Mouse (Mus musculus): ENCODE measurements around the gene Ms4a12.
"Not testable (repeated sequence)": the region's sequence is repeated elsewhere in the genome, so short reads cannot be mapped to it uniquely, and the experiment has no call there.

The Ms4a12 gene

DNA sequence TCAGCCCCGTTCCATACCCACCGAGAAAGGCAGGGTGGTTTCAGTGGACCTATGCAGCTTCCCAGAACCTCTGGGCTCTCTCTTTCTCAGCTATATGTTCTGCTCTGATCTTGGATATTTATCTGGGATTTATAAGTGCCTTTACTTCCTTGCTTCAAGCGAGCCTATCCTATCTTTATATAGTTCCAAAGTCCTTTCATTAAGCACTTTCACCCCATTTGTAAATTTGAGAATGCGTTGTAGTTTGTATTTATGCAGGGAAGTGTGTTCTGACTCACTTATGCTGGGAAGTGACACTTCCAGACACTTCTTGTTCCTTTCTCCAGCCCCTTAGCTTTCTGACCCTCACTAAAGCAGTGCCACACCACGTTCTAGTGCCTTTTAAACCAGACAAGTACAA, at the start of gene Ms4a12:
Ms4a12 (minus strand) TSS at position 101 of the 400 bp plus-strand sequence.
- DNase-seq (ENCODE audit: low read depth, low spot score), result no peak

DNA sequence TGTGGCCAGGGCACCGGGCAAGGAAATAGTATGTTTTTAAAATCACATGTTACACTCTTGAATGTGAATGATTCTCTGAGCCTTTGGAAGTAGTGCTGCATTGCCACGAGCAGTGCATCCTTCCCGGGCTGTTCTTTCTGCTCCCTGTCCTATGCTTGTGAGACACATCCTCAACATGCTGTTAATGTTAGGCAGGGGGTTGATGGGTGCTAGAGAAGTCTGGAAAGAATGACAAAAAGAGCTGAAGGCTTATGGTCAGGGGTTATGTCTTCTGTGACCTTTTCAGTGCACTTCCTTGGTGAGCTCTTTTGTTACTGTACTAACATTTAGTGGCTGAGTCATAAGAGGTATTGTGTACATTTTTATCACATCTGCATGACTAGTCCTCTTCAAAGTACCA, 48.0 kb upstream of the Ms4a12 start:
- DNase-seq (ENCODE audit: low read depth, low spot score), result no peak

DNA sequence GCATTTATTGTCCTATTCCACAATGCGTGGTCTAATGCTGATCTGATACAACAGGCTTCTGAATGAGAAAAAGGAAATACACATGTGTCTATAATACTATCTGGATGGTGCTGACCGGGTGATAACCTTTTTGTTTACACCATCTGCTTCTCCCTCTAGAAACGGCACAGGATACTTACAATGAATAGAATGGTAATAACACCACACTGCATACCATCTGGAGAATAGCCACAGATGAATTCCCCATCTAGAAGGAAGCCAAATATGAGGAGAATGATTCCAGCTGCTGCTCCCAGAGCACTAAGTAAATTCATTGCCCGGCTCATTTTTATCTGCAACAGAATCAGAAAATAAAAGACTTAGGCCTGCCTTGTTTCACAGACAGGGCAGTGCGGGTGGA, 44.2 kb upstream of the Ms4a12 start:
- no peak for DNase-seq (ENCODE audit: low read depth, low spot score)

DNA sequence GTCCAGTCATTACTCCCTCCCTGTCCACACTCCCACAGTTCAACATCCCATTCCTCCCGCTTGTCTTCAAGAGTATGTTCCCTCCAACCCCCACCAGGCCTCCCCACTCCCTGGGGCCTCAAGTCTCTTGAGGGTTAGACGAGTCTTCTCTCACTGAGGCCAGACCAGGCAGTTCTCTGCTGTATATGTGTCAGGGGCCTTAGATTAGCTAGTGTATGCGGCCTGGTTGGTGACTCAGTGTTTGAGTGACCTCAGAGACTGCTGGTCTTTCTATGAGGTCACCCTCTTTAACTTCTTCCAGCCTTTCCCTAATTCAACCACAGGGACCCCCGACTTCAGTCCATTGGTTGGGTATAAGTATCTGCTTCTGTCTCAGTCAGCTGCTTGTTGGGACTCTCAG, 34.7 kb upstream of the Ms4a12 start:
- DNase-seq (ENCODE audit: low read depth, low spot score), result no peak

DNA sequence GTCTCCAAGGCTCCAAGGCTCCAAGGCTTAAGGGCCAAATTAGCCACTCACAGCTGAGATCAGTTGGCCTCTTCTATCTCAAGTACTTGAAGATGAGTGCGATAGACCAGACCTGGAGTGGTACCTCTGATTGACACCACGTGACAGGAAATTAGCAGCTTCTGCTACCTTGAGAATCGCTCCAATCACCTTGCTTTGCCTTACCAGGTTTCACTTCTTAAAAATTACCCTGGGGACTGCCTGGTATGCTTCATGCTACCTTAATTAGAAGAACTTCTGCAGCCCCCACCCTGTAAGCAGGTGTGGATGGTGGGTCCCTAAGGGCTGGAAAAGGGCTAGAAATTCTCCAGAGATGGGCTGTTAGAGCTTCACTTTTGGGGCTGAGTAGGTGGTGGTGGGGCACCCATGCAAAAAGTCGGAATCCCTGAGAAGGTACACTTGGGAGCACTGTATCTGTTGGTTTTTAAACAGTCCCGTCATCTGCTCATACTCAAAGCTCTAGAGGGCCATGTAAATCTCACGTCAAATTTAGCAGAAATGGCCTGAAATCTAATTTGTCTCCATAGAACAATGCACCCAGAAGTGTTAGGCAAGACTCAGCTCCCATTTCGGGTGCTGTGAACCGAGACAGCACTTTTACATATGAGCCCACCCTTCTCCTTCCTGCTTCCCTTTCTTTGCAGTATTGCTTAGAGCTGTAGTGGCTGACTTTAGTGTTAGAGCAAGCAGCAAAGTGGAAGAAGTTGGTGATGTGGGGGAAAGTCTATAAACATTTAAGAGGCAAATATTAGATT, 34.0 kb upstream of the Ms4a12 start, which contains the start of gene Ms4a1:
Ms4a1 (minus strand) TSS at position 190 of the 794 bp plus-strand sequence.
- no peak for DNase-seq (ENCODE audit: low read depth, low spot score)

DNA sequence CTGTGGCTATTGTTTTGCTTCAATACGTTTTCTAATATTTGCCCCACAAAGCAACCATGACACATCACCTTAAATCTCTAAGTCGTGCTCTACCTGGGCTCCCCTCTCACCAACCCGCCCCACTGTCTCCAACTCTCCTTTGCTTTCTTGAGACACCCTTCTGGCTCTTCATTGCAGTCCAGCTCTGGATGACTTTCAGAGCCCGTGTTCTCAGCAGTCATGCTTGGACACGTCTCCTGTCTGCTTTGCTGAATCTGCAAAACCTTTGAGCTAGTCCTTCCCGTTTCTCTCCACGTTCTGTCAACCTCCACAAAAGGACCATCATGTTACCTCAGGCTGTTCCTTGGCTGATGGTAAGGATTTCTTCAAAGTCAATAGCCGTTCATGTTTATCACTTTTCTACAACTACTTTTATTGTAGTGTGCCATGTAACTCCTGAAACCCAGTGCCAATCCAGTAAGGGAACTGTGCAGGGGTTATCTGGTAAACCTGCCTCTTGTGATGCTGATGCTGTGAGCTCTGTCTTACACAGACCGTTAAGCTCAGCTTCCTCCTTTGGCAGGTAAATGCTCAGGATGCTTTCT, 32.4 kb upstream of the Ms4a12 start:
- DNase-seq (ENCODE audit: low read depth, low spot score), result no peak

DNA sequence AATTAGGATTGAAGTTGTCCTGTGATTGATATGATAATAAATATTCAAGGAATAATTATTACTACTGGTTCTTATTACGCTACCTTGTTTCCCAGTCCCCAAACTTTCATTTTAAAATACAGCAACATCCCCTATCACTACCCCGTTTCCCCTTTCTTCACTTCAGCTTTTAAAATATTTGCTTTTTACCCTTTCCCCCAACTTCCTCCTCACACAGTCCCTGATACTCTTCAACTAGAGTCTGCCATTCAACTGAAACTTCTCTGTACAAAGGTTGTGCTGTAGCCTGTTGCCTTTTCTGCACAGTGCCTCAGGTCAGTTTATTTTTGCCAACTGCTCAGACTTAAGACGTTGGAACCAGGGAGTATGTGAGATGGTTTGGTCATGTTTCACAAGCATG, 31.3 kb upstream of the Ms4a12 start:
- DNase-seq (ENCODE audit: low read depth, low spot score), result no peak

DNA sequence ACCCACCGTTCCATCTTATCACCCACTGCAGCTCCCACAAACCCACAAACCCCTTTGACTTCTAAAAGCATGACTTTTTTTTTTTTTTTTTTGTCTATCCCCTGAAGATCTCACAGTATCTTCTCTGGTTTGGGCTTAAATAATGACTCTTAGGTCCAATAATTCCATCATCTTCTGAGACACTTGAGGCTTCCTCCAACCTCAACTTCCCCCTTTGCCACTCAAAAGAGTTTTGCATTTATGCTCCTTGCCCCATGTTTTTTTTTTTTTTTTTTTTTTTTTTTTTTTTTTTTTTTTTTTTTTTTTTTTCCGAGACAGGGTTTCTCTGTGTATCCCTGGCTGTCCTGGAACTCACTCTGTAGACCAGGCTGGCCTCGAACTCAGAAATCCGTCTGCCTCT, 30.7 kb upstream of the Ms4a12 start:
- DNase-seq (ENCODE audit: low read depth, low spot score), result not testable (repeated sequence)

DNA sequence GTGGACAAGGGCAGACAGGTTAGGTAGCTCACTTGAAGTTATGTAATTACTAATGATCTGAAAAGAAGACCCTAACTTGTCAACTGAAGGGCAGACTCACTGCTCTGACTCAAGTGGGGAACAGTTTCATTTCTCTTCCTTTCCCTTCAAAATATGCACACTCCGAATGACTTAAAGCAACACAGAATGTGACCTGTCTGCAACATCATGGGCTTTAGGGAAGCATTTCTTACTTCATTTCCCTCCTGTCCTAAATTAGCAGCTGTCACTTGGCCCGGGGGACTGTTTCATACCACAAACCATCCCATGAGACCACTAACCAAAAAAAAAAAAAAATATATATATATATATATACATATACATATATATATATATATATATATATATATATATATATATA, 29.3 kb upstream of the Ms4a12 start:
- DNase-seq (ENCODE audit: low read depth, low spot score), result no peak

DNA sequence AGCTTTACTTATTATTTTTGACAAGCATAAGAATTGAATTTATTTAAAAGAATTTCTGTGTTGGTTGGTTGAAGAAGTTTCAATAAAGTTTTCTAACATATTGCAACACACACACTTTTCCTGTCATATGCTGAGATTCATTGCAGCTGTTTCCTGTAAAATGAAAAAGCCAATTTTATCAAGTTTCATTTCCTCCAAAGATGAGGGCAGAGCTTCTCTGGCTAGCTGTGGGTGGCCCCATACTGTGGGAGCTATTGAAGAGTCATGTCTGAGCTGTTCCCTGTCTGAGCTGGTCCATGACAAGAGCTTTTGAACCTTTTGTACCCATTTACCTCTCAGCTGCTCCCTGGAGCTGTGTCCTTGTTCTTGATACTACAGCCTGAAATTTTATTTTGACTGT, 12.0 kb upstream of the Ms4a12 start:
- DNase-seq (ENCODE audit: low read depth, low spot score), result no peak

DNA sequence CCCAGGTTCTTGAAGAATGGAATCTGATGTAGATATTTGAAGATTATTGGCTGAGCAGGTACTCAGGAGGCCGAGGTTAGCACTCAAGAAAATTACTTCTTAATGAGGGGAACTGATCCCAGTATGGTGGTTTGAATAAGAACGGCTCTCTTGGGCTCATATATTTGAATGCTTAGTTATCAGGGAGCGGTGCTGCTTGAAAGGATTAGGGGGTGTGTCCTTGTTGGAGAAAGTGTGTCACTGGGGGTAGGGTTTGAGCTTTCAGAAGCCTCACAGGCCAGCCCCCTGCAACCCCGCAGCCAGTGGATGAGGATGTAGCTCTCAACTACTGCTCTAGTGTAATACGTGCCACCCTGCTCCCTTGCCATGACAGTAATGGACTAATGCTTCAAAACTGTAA, 10.3 kb upstream of the Ms4a12 start:
- no peak for DNase-seq (ENCODE audit: low read depth, low spot score)

DNA sequence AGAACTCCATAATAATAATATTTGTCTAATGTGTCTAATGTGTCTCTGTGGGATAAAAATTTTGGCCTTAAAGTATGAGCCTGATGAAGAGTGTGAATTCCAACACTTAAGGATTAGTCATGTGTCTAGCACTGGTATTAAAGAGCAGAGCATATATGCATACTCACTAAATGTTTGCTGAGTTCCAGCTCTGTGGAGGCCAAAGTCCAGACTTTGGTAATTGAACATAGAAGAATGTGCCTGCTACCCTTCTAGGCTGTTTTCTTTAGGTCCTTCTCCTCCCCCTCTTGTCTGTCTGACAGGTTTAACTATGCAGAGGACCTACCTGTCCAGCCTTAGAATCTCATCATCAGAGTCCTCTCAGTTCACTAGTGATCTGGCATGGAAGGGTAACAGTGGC, 3.6 kb upstream of the Ms4a12 start:
- DNase-seq (ENCODE audit: low read depth, low spot score), result no peak

DNA sequence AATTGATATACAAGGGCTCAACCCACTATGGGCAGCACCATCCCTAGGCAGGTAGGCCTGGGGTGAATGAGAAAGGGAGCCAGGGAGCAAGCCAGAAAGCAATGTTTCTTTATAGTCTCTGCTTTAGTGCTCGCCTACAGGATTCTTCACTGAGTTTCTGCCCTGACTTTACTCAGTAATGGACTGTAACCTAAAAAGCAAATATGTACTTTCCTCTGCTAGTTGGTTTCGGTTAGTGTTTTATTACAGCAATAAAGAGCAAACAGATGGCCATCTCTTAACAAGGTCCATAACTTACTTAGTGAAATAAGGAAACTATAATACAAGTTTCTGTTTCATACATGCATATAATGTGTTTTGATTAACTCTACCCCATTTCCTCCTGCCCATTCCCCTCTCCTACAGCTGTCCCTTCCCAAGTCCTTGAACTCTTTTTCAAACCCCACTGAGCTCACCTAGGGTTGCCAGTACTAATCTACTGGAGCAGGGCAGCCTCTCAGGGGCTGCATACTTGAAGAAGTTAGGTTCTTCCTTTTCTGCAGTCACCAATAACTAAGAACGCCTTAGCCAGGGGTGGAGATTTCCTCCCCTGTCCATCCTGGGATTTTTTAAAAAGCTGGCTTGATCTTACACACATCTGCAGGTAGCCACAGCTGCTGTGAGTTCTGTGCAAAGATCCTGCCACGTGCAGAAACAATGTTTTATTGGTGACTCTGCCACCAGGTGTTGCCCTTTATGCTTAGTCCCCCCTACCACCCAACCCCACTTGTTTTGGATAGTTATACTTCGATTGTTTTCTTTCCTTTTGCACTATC, 2.9 kb upstream of the Ms4a12 start:
- DNase-seq (ENCODE audit: low read depth, low spot score), result no peak

DNA sequence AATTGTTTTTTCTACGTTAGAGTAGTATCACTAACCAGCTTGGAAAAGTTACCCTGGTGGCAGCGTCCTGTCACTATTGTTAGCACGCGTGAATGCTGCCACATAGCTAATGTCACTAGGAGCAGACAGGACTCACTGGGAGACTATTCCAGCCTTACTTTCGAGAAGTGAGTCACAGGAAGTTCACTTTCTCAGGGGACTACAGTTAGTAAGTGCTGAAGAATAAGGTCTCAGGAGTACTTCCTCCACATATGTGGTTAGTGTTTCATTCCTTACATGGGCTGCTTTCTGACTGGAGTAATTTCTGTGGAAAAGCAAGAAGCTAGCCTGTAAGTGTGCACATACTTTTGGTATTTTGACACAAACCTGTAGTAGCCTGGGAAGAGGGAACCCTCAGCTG, 2.0 kb upstream of the Ms4a12 start:
- DNase-seq (ENCODE audit: low read depth, low spot score), result no peak

DNA sequence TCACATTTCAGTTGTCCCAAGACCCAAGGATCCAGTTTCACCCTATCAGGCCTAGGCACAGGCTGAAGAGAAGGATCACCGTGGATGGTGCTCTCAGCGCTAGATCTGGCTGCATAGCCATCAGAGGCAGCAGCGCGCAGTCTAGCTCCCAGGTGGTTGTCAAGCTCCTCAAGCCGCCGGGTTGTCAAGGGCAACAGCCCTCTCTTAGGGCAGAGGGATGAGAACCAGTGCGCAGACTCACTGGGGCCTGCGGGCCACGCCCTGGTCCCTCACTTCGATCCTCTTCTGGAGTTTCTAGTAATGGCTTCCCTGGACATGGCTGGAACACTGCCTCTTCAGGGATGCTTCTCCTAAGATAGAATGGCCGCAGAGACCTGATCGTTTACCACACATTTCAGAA, 35.7 kb downstream of the Ms4a12 start, which contains the start of gene Ms4a13:
Ms4a13 (minus strand) TSS at position 192 of the 400 bp plus-strand sequence.
- DNase-seq (ENCODE audit: low read depth, low spot score), result no peak

DNA sequence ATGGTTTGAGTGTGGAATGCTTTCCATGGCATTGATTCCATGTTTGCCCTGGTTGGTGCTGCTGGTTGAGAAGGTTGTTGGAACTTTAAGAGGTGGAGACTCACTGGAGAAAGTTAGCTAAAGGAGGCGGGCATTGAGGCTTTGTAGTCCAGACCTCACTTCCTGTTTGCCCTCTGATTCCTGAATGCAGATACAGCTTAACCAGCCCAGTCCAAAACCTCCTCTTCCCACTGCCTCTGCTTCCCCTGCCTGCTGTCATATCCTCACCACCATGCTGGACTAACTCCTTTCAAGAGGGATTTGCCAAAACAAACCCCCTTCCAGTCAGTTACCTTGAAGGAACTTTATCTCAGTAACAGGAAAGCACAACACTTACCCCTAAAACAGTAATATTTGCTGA, 39.7 kb downstream of the Ms4a12 start:
- no peak for DNase-seq (ENCODE audit: low read depth, low spot score)

DNA sequence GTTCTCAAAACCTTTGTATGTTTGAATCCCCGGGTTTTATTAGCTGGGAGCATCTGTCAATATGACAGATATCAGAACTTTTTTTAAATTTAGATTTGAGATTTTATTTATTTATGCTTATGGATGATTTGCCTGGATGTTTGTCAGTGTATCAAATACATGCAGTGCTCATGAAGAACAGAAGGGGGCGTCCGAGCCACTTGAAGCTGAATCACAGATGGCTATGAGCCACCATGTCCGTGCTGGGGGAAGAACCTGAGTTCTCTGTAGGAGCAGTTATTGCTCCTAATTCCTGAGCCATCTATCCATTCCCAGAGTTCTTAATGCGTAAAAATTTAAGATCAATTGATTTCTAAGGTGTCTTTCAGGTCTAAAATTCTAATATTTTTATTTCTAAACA, 48.1 kb downstream of the Ms4a12 start:
- DNase-seq (ENCODE audit: low read depth, low spot score), result no peak

DNA sequence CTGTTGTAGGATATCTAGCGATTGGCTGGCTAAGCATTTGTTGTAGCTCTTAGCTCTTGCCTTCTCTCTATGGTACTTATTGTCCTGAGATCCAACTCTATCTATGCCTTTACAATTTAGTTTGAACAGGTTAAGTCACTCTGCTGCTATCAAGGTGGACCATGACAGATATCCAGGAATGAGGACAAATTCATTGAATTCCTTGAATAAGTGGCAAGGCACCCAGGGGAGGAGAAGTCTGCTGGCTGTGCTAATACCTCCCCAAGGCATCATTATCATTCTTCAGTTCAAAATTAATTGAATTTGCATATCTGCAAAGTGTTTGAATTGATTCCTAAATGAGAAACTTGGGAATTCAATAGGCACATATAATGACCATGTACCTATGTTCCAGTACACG, 54.8 kb downstream of the Ms4a12 start:
- DNase-seq (ENCODE audit: low read depth, low spot score), result no peak

DNA sequence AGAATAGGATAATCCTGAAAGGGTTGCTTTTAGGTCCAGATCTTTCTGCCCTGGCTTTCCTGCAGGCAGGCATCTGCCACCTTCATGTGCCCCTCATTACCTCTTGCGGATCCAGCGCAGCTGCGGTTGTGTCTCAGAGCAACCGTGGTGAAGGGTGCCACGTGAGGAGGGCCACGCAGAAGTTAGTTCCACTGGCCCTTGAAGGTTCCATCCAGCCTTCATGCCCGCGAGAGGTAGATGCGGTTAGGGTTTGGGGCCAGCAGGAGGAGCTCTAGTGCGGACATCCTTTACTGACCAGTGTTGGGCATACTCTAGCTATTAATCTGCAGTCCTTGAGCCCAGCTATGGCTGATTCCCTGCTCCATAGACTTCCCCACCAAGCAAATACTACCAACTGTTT, 67.1 kb downstream of the Ms4a12 start, which contains the start of gene 1700025F22Rik:
1700025F22Rik (minus strand) TSS at position 149 of the 400 bp plus-strand sequence.
- DNase-seq (ENCODE audit: low read depth, low spot score), result no peak
